Mouse (Mus musculus) brain, embryonic 14.5 days (tissue): ENCODE measurements around the gene Scfd2.

Experiments used
- CTCF ChIP-seq: fragments of 200-500 bp; IDR thresholded peaks from 2 replicates; pipeline ENCODE4 v1.5.1; 2012; ENCODE audit warnings: inconsistent platforms, mild to moderate bottlenecking, moderate library complexity, borderline replicate concordance; ENCODE audit not compliant: insufficient read depth, insufficient read length; ENCODE audit errors: extremely low read depth
- POLR2A ChIP-seq: fragments of 200-500 bp; IDR thresholded peaks from 2 replicates; pipeline ENCODE4 v1.6.1; 2012; ENCODE audit warnings: mild to moderate bottlenecking, inconsistent platforms, borderline replicate concordance; ENCODE audit not compliant: poor library complexity, insufficient read depth, insufficient read length, severe bottlenecking; ENCODE audit errors: extremely low read depth

GRCm38 (mm10) chr5:74305533-74306189, 225.9 kb downstream of the Scfd2 start:
- no peak for TF ChIP-seq CTCF
- no peak for TF ChIP-seq POLR2A
